Mouse (Mus musculus) heart, embryonic 11.5 days (tissue): ENCODE measurements around the gene Sulf2. TPM values are rescaled to one million over a fixed set of nuclear protein-coding genes. Genes with fewer than 3 reads are reported as not detected.

Experiments
- ATAC-seq: fragments of 200-750 bp; cut with Nextera tagmentation; replicated peaks from 2 replicates; pipeline ENCODE4 v1.8.0; 2017; ENCODE audit warnings: moderate library complexity; ENCODE audit not compliant: insufficient number of reproducible peaks, low FRiP score, low TSS enrichment
- H3K27ac ChIP-seq: fragments of 300-500 bp; sonication (generic); 2 replicates; pipeline ENCODE4 v1.5.1; 2014; ENCODE audit warnings: mild to moderate bottlenecking, low read depth, low read length
- H3K27me3 ChIP-seq: fragments of 300-500 bp; sonication (generic); 2 replicates; pipeline ENCODE4 v1.6.1; 2014; ENCODE audit warnings: mild to moderate bottlenecking, low read length, mixed read lengths; ENCODE audit not compliant: control insufficient read depth, insufficient read depth
- H3K36me3 ChIP-seq: fragments of 300-500 bp; sonication (generic); 2 replicates; pipeline ENCODE4 v1.6.1; 2014; ENCODE audit warnings: mild to moderate bottlenecking, low read length, moderate library complexity, mixed read lengths; ENCODE audit not compliant: control insufficient read depth, insufficient read depth
- H3K4me1 ChIP-seq: fragments of 300-500 bp; sonication (generic); 2 replicates; pipeline ENCODE4 v1.6.1; 2014; ENCODE audit warnings: low read length; ENCODE audit not compliant: control insufficient read depth, insufficient read depth
- H3K4me2 ChIP-seq: fragments of 300-500 bp; sonication (generic); 2 replicates; pipeline ENCODE4 v1.6.1; 2014; ENCODE audit warnings: mild to moderate bottlenecking, moderate library complexity
- H3K4me3 ChIP-seq: fragments of 300-500 bp; sonication (generic); 2 replicates; pipeline ENCODE4 v1.5.1; 2014; ENCODE audit warnings: low read depth, low read length
- H3K9ac ChIP-seq: fragments of 300-500 bp; sonication (generic); 2 replicates; pipeline ENCODE4 v1.6.1; 2014; ENCODE audit warnings: mild to moderate bottlenecking, low read depth, low read length, moderate library complexity
- H3K9me3 ChIP-seq: fragments of 300-500 bp; sonication (generic); replicated peaks from 2 replicates; pipeline ENCODE4 v1.6.1; 2016; ENCODE audit warnings: low read length; ENCODE audit not compliant: control insufficient read depth
- WGBS: fragments of 180-500 bp; shearing (Covaris S2); extraction: QIAGEN DNeasy Blood & Tissue Kit; methylation state at CpG from one replicate; pipeline ENCODE4 v1.1.7; 2014; ENCODE audit not compliant: insufficient replicate concordance; 5-methylcytosine and 5-hydroxymethylcytosine counted together
- polyA plus RNA-seq: library from polyadenylated mRNA; unstranded; fragments of >200 nt; fragmentation: Nextera tagmentation; extraction: Ambion mirVana; gene quantifications from 2 replicates; pipeline ENCODE4 v1.2.1, GENCODE M21; 2014

Sulf2 gene
- polyA plus RNA-seq, 1 experiment from 2014 or later = 111 TPM

DNA sequence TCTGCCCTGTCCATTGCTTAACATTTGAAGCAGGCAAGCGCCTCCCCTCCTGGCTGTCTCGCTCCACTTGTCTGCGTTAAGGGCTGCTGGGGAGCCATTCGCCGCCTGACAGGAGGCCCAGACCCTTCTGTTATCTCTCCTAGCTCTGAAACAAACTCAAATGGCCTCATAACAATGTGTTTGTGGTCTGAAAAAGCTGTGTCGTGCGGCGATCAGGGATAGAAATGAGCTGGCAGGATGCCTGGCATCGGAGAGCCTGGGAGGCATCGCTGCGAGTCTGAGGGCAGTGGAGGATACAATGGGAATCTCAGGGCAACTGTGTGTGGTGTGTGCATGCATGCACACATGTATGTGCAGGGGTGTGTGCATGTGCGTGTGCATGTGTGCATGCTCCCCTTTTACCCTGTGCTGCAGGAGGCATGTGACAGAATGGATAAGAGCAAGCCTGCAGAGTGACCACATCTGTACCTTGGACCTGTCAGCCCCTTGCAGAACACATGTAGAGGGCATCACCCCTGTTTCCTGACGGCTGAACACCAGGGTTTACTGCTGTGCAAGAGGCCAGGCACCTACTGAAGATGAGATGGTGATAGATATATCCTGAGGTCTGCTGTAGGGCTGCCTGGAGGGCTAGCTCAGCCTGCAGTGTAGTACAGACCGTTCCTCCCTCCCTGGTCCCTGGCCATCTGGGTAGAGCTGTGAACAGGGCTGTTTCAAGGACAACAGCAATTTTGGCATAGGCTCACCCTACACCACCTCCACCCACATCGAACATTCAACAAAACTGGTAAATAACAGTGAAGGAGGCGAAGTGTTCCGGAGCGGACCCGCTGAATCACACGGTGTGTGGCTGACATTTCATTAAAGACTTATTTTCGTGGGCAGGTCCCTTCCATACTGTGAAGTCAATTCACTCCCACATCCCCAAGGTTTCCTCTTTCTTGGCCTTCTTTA, 54.9 kb downstream of the Sulf2 start:
- 63% methylated on average over 21 of the region's 21 CpGs for WGBS
- H3K4me1 ChIP-seq = peaks cover 49% of the 10 kb centered on the region
- ATAC-seq = no peak
- no peaks in the 10 kb centered on the region; the same call in 1 of the 2 replicates for H3K36me3 ChIP-seq
- H3K9me3 ChIP-seq = no peaks in the 10 kb centered on the region
- no peak overlapping the region for H3K9ac ChIP-seq
- peak overlapping the region; percentile 24; the same call in 1 of the 2 replicates for H3K27ac ChIP-seq
- H3K4me3 ChIP-seq = no peak overlapping the region
- H3K27me3 ChIP-seq = no peaks in the 10 kb centered on the region
- H3K4me2 ChIP-seq = 0 out of 2 replicates have a peak overlapping the region, but pooled peaks have one; percentile 3

DNA sequence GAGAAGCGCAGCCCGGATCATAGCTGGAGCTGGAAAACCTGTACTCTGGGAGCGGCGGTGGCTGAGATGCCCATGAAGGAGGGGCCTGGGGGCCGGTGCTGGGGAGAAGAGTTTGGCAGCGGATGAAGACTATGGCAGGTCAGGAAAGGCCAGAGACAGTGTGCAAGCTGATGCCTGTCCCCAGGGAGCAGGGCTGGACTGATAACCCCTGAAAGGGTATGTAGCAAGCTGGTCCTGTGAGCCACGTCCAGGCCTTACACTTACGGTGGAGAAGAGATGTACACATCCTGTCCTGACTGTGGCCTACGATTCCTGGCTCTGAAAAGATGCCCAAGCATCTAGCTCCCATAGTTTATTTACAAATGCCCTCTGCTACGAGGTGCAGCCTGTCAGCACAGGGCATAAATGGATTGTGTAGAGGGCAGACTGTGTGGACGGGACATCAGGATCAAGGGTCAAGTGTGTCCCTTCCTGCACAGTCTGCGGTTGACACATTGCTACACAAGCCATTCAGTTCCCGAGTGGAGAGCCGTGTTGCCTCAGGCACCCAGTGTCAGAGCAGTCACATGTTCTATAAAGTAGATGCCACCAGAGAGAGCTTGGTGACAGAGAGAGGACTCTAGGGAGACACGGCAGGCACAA, 57.0 kb downstream of the Sulf2 start:
- 39% methylated on average over 15 of the region's 15 CpGs for WGBS
- Histone ChIP-seq H3K4me3 (no peak overlapping the region), H3K27ac (0 out of 2 replicates have a peak overlapping the region, but pooled peaks have one; percentile 15), H3K4me2 (no peak overlapping the region), H3K9me3 (no peaks in the 10 kb centered on the region), H3K36me3 (peaks cover 11% of the 10 kb centered on the region), H3K4me1 (peaks cover 40% of the 10 kb centered on the region), H3K9ac (no peak overlapping the region), H3K27me3 (no peaks in the 10 kb centered on the region)
- no peak; the same call in 1 of the 2 replicates for ATAC-seq

DNA sequence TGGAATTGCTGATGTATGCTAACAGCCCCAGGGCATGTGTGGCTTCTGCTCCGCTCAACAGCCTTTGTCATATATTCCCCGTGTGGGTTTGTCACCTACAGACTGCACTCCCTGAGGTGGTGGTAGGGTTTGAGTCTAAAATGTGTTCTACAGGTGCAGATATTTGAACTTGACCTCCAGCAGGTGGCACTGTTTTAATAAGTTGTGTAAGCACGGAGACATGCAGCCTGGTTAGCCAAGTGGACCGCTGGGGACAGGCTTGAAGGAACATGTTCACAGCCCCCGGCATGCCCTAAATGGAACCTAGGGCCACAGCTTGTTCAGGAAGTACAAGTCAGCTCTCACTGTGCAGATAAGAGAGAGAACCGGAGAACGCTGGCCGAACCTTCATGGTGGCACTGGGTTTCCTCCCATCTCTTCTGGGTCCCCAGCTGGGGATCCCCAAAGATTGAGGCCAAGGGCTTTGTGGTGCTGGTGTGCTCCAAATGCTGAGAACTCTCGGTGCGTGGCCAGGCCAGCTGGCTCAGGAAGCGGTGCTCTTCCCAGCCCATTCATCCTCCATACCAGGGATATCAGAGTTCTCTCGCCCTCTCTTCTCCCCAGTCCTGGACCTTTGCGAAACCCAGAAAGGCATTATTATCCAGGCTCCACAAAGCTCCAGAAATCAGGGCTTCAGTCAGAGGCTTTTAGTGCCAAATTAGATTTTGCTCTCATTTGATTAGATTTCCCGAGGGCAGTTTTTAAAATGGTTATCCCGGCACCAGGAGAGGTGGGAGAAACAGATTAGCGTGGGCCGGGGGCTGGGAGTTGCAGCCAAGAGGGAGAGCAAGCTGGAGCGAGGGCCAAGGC, 57.8 kb downstream of the Sulf2 start:
- Histone ChIP-seq H3K4me2 (no peak overlapping the region), H3K4me3 (no peak overlapping the region), H3K27me3 (no peaks in the 10 kb centered on the region), H3K27ac (no peak overlapping the region), H3K9me3 (no peaks in the 10 kb centered on the region), H3K9ac (0 out of 2 replicates have a peak overlapping the region, but pooled peaks have one; percentile 19), H3K4me1 (peaks cover 35% of the 10 kb centered on the region), H3K36me3 (peaks cover 12% of the 10 kb centered on the region)
- no peak for ATAC-seq
- 64% methylated on average over 18 of the region's 18 CpGs for WGBS

DNA sequence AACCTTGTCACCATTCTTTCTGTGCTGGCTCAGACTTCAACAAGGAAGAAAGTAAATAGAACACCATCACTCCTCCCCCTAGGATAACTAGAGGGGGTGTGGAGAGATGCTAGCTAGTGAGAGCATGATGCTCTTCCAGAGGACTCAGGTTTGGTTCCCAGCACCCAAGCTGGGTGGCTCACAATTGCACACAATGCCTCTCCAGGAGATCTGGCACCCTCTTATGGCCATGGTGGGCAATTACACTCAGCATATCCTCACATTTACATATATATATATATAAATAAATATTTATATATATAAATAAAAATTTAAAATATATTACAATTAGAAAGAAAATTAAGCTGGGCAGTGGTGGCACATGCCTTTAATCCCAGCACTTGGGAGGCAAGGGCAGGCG, 58.6 kb downstream of the Sulf2 start:
- WGBS = 87% methylated on average over 1 of the region's 1 CpGs
- Histone ChIP-seq H3K36me3 (peaks cover 12% of the 10 kb centered on the region), H3K4me3 (no peak overlapping the region), H3K4me2 (no peak overlapping the region), H3K27me3 (no peaks in the 10 kb centered on the region), H3K4me1 (peaks cover 29% of the 10 kb centered on the region), H3K9me3 (no peaks in the 10 kb centered on the region), H3K27ac (no peak overlapping the region), H3K9ac (no peak overlapping the region)
- ATAC-seq = no peak

DNA sequence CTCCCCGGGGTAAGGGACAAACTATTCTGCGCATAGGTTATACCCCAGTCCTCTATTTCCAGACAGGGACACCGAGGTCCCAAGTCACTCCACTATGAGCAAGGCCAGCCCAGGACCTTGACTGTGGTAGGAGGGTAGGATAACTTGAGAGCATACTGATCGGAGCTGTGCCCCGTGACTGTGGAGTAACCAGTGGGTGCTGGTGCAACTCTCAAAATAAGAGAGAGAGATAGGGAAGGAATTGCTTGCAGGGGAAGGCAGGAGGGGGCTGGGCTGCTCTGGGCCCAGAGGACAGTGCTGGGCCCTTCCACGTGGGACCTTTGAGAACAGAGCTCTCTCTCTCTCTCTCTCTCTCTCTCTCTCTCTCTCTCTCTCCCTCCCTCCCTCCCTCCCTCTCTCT, 59.2 kb downstream of the Sulf2 start:
- H3K4me1 ChIP-seq = peaks cover 27% of the 10 kb centered on the region
- no peaks in the 10 kb centered on the region for H3K9me3 ChIP-seq
- no peak overlapping the region for H3K4me2 ChIP-seq

DNA sequence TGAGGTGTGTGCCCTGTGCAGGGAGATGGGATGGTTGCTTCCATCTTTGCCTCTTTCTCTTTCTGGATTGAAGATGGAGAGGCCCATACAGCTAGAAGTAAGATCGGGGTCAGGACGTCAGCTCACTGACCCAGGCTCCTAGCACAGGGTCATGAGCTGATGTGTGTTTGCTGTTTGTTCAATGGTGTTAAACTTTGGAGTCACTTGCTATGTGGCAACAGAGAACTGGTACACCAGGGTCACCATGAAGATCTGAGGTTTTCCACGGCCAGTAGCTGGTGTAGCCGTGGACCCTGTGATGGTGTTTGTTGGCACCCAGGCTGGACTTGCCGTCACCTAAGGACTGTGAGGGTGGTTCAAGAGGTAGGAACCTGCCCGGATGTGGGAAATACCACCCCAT, 63.1 kb downstream of the Sulf2 start:
- Histone ChIP-seq H3K9me3 (no peaks in the 10 kb centered on the region), H3K27ac (no peak overlapping the region), H3K9ac (no peak overlapping the region), H3K4me3 (no peak overlapping the region), H3K4me2 (no peak overlapping the region), H3K36me3 (peaks cover 27% of the 10 kb centered on the region), H3K4me1 (peaks cover 8% of the 10 kb centered on the region), H3K27me3 (no peaks in the 10 kb centered on the region)
- ATAC-seq = no peak
- 90% methylated on average over 6 of the region's 6 CpGs for WGBS

More for the DNA sequence above, 59.2 kb downstream of the Sulf2 start:
- no peak overlapping the region for H3K9ac ChIP-seq
- 83% methylated on average over 6 of the region's 6 CpGs for WGBS
- no peak for ATAC-seq
- peaks cover 14% of the 10 kb centered on the region for H3K36me3 ChIP-seq
- H3K27ac ChIP-seq = no peak overlapping the region
- H3K27me3 ChIP-seq = no peaks in the 10 kb centered on the region
- H3K4me3 ChIP-seq = no peak overlapping the region

DNA sequence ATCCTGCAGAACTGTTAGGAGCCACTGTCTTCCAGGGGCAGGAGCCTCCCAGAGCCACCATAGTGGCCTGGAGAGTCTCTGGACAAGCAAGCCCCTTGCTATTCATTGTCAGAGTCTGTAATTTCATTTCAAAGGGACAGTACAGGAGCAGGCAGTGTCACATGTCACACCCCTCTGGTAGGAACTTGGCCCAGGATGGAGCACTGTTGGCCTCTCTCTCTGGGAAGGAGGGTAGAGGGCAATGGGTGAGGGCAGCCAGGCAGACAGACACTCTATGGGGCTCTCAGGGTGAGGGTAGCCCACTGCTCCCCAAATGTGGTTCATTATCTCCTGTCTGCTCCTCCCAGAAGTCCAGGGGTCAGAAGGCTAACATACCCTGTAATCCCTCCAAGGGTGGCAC, 63.9 kb downstream of the Sulf2 start:
- no peaks in the 10 kb centered on the region for H3K27me3 ChIP-seq
- no peak overlapping the region for H3K27ac ChIP-seq
- H3K4me2 ChIP-seq = no peak overlapping the region
- no peak overlapping the region for H3K4me3 ChIP-seq
- H3K36me3 ChIP-seq = peaks cover 27% of the 10 kb centered on the region
- no peaks in the 10 kb centered on the region for H3K9me3 ChIP-seq
- ATAC-seq = no peak
- no peak overlapping the region for H3K9ac ChIP-seq
- H3K4me1 ChIP-seq = peaks cover 8% of the 10 kb centered on the region

DNA sequence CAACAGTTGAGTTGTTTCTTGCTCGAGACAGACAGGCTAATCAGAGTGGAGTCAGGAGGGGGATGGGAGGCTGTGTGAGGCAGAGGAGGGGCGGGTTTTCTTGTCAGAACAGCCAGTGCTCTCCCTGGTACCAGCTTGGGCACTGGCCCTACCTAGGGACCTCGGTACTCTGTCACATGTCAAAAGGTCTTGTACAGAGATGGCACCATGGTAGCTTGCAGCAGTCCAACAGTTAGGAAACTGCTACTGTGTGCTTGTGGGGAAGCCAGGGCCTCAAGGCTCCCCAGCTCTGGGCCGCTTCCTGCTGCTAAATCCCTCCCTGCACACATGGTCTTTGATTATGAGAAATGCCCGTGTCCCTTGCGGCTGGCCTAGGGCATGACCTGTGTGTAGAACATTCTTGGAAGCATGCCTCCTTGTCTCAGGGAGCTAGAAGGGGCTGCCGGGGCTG, 65.3 kb downstream of the Sulf2 start:
- ATAC-seq = no peak; the same call in 1 of the 2 replicates
- peaks cover 26% of the 10 kb centered on the region for H3K36me3 ChIP-seq
- no peak overlapping the region for H3K9ac ChIP-seq

More for the DNA sequence above, 65.3 kb downstream of the Sulf2 start:
- peak overlapping the region; percentile 10; the same call in 1 of the 2 replicates for H3K27ac ChIP-seq
- no peaks in the 10 kb centered on the region for H3K9me3 ChIP-seq
- H3K4me2 ChIP-seq = no peak overlapping the region
- H3K27me3 ChIP-seq = no peaks in the 10 kb centered on the region
- peaks cover 8% of the 10 kb centered on the region for H3K4me1 ChIP-seq
- no peak overlapping the region for H3K4me3 ChIP-seq
- 29% methylated on average over 7 of the region's 7 CpGs for WGBS
